Mouse (Mus musculus) cerebellum, postnatal 10 days (tissue): Measurements from ENCODE around the gene Olfr295.

Experiments
- DNase-seq, 2 experiments: peaks; one replicate each; pipeline ENCODE4 v3.0.0; 2021; ENCODE audit warnings: mixed read lengths in 2 of 2

Olfr295 gene

DNA sequence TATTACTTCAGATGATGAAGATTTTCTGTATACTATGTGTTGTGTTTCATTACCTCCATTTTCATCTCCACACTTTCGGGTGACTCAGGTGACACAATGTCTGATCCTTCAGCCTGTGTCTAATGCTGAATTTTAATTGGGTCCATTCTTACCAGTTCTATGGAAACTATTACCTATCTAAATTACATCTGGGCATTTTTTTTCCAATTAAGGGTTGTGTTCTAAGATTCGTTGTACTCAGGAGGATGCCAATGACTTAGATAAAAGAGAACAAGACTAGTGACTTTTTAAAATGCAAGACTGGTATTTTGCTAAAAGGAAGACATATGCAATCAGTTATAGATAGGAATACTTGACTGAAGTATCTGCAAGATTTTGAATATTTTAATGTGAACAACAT lies at the start of gene Olfr295:
Gene Olfr295 (plus strand): TSS at position 301 of the 400 bp plus-strand sequence.
- DNase-seq: no peak

DNA sequence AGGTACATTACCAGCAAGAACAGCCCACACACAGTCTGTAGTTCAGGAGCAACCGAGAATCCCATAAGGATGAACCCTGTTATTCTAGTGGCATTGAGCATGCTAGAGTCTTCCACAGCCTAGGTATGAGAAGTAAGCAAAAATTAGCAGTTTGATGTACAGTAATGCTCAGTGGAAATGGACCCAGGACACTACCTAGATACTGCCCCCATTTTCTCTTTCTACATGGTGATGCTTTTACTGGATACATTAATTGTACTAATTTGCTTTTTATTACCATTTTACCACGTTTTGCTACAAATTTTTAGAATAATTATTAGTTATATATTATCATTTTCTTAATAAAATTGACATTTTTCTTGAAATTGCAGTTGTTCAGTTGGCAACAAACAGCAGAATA lies 32.9 kb downstream of the Olfr295 start, which contains the start of gene Olfr294:
Gene Olfr294 (minus strand): TSS at position 101 of the 400 bp plus-strand sequence.
- DNase-seq: no peak
